Mouse (Mus musculus): ENCODE results near the gene Fth1. TPM values are rescaled to one million over a fixed set of nuclear protein-coding genes. Genes with fewer than 3 reads are reported as not detected.

The Fth1 gene
- total and polyA plus RNA-seq, 3 experiments: 303 to 2,849 (median 317) TPM

DNA sequence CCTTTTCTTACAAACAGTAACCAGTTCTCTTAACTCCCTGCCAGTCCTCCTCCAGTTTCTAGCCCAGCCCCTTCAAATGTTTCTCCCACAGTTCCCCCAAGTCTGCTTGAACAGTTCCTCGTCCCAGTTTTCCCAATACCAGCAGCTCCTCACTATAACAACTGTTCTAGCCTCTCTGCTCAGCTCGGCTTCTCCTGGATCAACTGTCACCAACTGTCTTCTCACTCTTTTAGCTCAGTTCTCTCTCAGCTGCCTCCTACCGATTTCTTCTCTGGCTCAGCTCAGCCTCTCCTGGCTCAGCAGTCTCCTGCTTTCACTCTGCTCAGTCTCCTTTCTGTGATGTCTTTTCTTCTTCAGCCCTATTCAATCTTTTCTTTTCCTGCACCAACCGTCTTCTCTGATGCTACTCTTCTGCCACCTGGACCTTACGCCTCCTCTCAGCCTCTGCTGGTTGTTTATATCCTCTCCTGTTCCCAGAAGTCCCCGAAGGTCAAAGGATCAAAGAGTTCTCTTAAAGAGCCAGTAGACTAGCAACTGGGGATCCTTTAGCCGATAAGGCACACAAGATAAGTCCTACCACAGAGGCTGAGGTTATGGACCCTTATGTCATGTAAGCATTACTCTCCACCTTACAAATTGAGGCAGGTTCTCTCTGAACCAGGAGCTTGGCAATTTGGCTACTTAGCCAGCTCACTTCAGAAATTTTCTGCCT, 16.0 kb upstream of the Fth1 start:
- in situ Hi-C loops (cut with MboI; ENCODE audit: low pct_ligation_motif_present, low pct_unique_long_range_greater_than_20kb, low sequenced_read_pairs): no loop called here
- H3K9ac ChIP-seq (ENCODE audit: insufficient read depth, low read depth): no peak overlapping the region
- peaks cover 0 to 5% of the 10 kb centered on the region in 2 experiments; a peak in 1 of 4 replicates for H3K4me1 ChIP-seq (ENCODE audit: control insufficient read depth in 1 of 2, insufficient read depth in 2 of 2)
- no peaks in the 10 kb centered on the region for H3K79me2 ChIP-seq (replicated peaks; ENCODE audit: control insufficient read depth, extremely low read depth, insufficient read depth, poor library complexity, severe bottlenecking)
- H3K4me3 ChIP-seq (replicated peaks in 1 of 3; ENCODE audit: low read depth in 2 of 3, low read length in 2 of 3, poor library complexity in 1 of 3): no peak overlapping the region
- H3K27me3 ChIP-seq (replicated peaks): no peaks in the 10 kb centered on the region
- no peak overlapping the region for H3K27ac ChIP-seq (ENCODE audit: insufficient read depth, low read depth)
- DNase-seq (ENCODE audit: extremely low read depth): no peak
- H3K4me2 ChIP-seq (ENCODE audit: insufficient read depth, low read depth, poor library complexity, severe bottlenecking): no peak overlapping the region
- dilution Hi-C loops (cut with MboI; ENCODE audit: extremely low pct_ligation_motif_present, extremely low pct_unique_long_range_greater_than_20kb, low sequenced_read_pairs): no loop called here
- TF ChIP-seq TBP (conservative IDR thresholded peaks at IDR 0.05; ENCODE audit: low read depth, low read length) (no peak), JUN (IDR thresholded peaks at IDR 0.05; ENCODE audit: insufficient read depth, low read depth, low read length) (no peak), KAT2A (IDR thresholded peaks at IDR 0.05; ENCODE audit: insufficient replicate concordance, low read length) (no peak), HCFC1 (IDR thresholded peaks at IDR 0.05; ENCODE audit: low read depth, low read length) (no peak), USF1 (IDR thresholded peaks at IDR 0.05; ENCODE audit: low read depth, low read length) (no peak), ETS1 (conservative IDR thresholded peaks at IDR 0.05; ENCODE audit: low read depth, low read length) (no peak), NELFE (IDR thresholded peaks at IDR 0.05; ENCODE audit: low read depth, low read length) (no peak), MEF2A (IDR thresholded peaks at IDR 0.05; ENCODE audit: borderline replicate concordance, low read depth, low read length) (no peak), ZC3H11A (IDR thresholded peaks at IDR 0.05; ENCODE audit: low read depth, low read length) (no peak), MYC (IDR thresholded peaks at IDR 0.05; ENCODE audit: low read depth, low read length) (no peak), RAD21 (IDR thresholded peaks at IDR 0.05; ENCODE audit: low read depth, low read length) (no peak), USF2 (conservative IDR thresholded peaks at IDR 0.05; ENCODE audit: low read depth, low read length) (no peak), TCF12 (IDR thresholded peaks at IDR 0.05; ENCODE audit: low read depth, low read length) (no peak), MAFK (IDR thresholded peaks at IDR 0.05; ENCODE audit: insufficient replicate concordance, low read length) (no peak), SIN3A (IDR thresholded peaks at IDR 0.05; ENCODE audit: low read length) (no peak)
- no peaks in the 10 kb centered on the region for H3K9me3 ChIP-seq (replicated peaks; ENCODE audit: low read length)
- no peaks in the 10 kb centered on the region for H3K36me3 ChIP-seq (replicated peaks in 1 of 2; ENCODE audit: control insufficient read depth in 1 of 2, insufficient read depth in 1 of 2, low read length in 1 of 2)

DNA sequence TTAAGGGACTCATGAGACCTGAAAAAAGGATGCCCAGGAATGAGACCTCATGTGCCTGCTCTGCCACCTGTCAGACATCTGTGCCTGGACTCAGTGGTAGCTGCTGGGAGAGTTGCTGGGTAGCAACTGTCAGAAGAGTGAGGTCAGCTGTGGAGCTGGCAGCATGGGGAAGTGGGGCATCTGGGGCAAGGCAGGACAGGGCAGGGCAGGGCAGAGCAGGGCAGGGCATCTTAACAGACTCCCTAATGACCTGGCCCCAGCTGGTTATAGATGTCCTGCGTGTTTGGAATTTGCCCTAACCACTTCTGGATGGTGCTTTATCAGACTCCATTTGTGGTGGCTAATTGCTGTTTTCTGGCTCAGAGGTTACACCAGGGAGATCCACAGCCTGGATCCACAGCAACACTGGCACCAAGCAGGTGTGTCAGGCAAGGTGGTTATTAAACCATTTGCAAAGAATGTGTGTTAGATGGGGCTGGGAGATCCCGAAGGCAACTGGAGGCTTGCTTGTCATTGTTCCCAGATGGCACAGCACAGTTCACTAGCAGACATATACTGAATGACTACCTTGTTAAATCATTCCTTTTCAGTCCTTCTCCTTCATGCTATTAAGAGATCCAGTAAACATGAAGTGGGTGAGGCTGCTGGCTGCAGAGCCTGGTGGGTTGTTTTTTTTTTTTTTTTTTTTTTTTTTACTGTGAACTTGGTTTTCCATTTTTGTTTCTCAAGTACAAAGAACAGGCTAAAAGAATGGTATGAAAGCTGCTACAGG, 14.1 kb upstream of the Fth1 start:
- Histone ChIP-seq H3K27me3 (replicated peaks) (no peaks in the 10 kb centered on the region), H3K4me3 (replicated peaks in 1 of 3; ENCODE audit: low read depth in 2 of 3, low read length in 2 of 3, poor library complexity in 1 of 3) (no peak overlapping the region), H3K9me3 (replicated peaks; ENCODE audit: low read length) (no peaks in the 10 kb centered on the region), H3K4me2 (ENCODE audit: insufficient read depth, low read depth, poor library complexity, severe bottlenecking) (no peak overlapping the region), H3K79me2 (replicated peaks; ENCODE audit: control insufficient read depth, extremely low read depth, insufficient read depth, poor library complexity, severe bottlenecking) (no peaks in the 10 kb centered on the region), H3K4me1 (ENCODE audit: control insufficient read depth in 1 of 2, insufficient read depth in 2 of 2) (peaks cover 0 to 16% of the 10 kb centered on the region in 2 experiments; a peak in 2 of 4 replicates), H3K27ac (ENCODE audit: insufficient read depth, low read depth) (no peak overlapping the region), H3K9ac (ENCODE audit: insufficient read depth, low read depth) (no peak overlapping the region), H3K36me3 (replicated peaks in 1 of 2; ENCODE audit: control insufficient read depth in 1 of 2, insufficient read depth in 1 of 2, low read length in 1 of 2) (no peaks in the 10 kb centered on the region)
- dilution Hi-C loops (cut with MboI; ENCODE audit: extremely low pct_ligation_motif_present, extremely low pct_unique_long_range_greater_than_20kb, low sequenced_read_pairs) (no loop called here), in situ Hi-C loops (cut with MboI; ENCODE audit: low pct_ligation_motif_present, low pct_unique_long_range_greater_than_20kb, low sequenced_read_pairs) (no loop called here)
- TF ChIP-seq MXI1 (IDR thresholded peaks at IDR 0.05; ENCODE audit: low read depth, low read length) (no peak), USF1 (IDR thresholded peaks at IDR 0.05; ENCODE audit: low read depth, low read length) (no peak), HCFC1 (IDR thresholded peaks at IDR 0.05; ENCODE audit: low read depth, low read length) (no peak), UBTF (IDR thresholded peaks at IDR 0.05; ENCODE audit: low read depth, low read length) (no peak), SMC3 (IDR thresholded peaks at IDR 0.05; ENCODE audit: low read depth, low read length) (no peak), PAX5 (IDR thresholded peaks at IDR 0.05; ENCODE audit: low read length) (no peak), BHLHE40 (IDR thresholded peaks at IDR 0.05; ENCODE audit: low read depth, low read length) (no peak), CTCF (conservative IDR thresholded peaks at IDR 0.05 in 1 of 2, IDR thresholded peaks at IDR 0.05 in 1 of 2; ENCODE audit: low read depth in 2 of 2, low read length in 2 of 2) (no peak), JUN (IDR thresholded peaks at IDR 0.05; ENCODE audit: insufficient read depth, low read depth, low read length) (no peak), MAFK (IDR thresholded peaks at IDR 0.05; ENCODE audit: insufficient replicate concordance, low read length) (no peak), TCF12 (IDR thresholded peaks at IDR 0.05; ENCODE audit: low read depth, low read length) (no peak), NRF1 (IDR thresholded peaks at IDR 0.05; ENCODE audit: low read depth, low read length) (no peak), E2F4 (IDR thresholded peaks at IDR 0.05; ENCODE audit: insufficient replicate concordance, low read depth, low read length) (no peak), POLR2AphosphoS2 (IDR thresholded peaks at IDR 0.05; ENCODE audit: low read depth, low read length) (no peak), ZMIZ1 (IDR thresholded peaks at IDR 0.05; ENCODE audit: low read depth, low read length) (no peak), GABPA (IDR thresholded peaks at IDR 0.05; ENCODE audit: insufficient replicate concordance, low read depth, low read length) (no peak), MYC (IDR thresholded peaks at IDR 0.05; ENCODE audit: low read depth, low read length) (no peak), ZC3H11A (IDR thresholded peaks at IDR 0.05; ENCODE audit: low read depth, low read length) (no peak), MAX (IDR thresholded peaks at IDR 0.05; ENCODE audit: low read length) (no peak), RAD21 (IDR thresholded peaks at IDR 0.05; ENCODE audit: low read depth, low read length) (no peak)
- no peak for DNase-seq (ENCODE audit: extremely low read depth)

Measured in CH12.LX (cell line).